Mouse (Mus musculus): ENCODE data around the gene Nt5c3b. TPM values are rescaled to one million over a fixed set of nuclear protein-coding genes. Genes with fewer than 3 reads are reported as not detected.

Nt5c3b gene
- total RNA-seq, 2 experiments from 2014 or later: 13.2 to 13.3 TPM

DNA sequence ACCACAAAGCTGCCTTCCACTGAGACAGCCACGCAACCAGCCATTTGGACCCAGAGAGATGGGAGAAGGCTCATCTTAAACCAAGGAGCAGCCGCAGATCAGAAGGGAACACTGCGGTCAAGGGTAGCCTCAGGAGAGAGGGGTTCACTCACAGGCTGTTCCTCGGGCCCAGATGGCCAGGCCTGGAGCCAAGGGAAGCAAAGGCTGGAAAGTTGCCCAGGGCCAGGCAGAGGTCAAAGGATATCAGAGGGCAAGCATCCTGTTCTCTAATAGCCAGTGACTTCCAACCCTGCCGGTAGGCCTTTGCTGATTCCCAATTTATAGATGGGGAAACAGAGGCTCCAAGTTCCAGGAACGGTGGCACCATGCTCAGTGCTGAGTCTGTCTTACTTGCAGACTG lies 53.0 kb downstream of the Nt5c3b start:
- DNase-seq: peak; percentile 75
- intact Hi-C loops (cut with DNase I; ENCODE audit: low total_unique reads): no loop called here

DNA sequence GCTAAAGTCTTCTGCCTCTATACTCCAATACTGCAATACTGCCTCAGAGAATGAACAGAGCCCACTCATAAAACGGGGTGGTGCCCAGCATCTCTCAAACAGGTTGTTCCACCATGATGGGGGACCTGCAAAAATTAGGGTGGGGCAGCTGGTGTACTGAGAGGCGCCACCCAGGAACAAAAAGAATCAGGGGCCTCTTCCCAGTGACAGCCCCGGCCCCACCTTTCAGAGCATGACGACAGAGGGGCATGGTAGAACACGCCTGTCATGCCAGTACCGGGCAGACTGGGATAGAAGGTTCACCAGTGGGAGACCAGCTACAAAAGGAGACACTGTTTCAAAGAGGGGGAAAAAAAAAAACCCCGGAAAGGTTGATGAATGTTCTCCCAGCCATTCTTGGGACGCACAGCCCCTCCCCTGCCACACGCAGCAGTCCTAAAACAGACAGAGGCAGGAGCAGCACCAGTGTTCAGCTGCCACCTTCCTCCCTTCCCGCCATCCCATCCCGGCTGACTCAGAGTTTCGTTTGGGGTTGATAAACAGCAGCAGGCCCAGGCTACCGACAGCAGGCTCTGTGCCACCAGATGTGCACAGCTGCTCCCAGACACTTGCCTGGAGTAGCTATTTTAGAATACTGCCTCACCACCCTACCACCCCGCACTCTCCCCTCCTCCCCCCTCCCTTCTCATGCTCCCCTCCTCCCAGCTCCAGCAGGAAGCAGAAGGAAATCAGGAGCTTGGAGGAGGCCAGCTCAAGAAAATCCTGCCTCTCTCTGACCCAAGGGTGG lies 53.8 kb downstream of the Nt5c3b start:
- intact Hi-C loops (cut with DNase I; ENCODE audit: low total_unique reads): no loop called here
- DNase-seq: peak; percentile 71

DNA sequence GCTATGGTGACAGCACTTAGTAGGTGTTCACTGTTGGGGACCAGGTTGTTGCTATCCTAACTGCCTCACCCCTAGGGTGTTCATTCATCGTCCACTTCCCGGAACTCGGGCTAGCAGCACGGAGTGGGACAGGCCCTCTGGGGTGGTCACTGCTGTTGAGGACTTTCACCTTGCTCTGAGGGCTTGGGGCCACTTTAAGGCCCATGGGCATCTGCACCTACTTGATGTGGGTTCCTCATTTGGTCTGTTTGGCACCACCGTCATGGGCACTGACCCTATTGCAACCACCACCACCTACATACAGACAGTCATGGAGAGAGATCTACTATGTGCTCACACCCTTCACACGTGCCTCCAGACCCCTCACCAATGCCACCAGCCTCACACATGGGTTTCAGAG lies 54.5 kb downstream of the Nt5c3b start:
- no peak for DNase-seq
- intact Hi-C loops (cut with DNase I; ENCODE audit: low total_unique reads): no loop called here

DNA sequence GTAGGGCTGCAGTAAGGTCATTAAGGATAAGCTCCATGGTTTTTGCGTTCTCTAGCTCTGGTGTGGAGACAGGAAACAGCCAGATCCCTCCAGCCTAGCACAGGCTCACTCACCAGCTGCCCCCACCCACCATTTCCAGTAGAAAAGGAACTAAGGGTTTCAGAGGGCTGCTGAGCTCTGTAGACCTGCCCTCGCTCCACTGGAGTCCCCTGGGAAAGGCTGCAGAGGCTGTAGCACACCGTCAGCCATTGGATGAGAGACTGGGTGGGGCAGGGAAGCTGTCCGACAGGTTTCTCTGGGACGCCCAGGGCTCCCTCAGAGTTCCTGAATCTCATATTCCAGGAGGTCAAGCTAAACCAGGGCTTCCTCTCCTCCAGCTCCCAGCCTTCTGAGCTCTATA lies 55.0 kb downstream of the Nt5c3b start:
- intact Hi-C loops (cut with DNase I; ENCODE audit: low total_unique reads): no loop called here
- DNase-seq: no peak

DNA sequence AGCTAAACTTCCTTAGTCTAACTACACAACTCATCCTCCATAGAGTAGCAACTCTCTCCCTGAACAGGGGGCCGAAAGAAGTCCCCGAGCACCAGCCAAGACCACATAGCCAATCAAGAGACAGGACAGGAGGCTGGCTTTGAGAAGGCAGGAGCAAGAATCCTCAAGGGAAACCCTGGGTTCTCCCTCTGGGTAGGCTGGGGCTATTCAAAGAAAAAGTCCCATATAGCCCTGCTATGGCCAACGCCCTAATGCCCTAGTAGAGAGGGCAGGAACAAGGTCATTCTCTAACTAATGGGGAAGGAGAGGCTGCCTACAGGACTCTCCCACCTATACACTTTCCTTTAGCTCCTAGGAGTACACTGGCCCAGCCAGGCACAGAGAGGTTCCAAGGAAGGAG lies 56.6 kb downstream of the Nt5c3b start:
- intact Hi-C loops (cut with DNase I; ENCODE audit: low total_unique reads): no loop called here
- DNase-seq: no peak

DNA sequence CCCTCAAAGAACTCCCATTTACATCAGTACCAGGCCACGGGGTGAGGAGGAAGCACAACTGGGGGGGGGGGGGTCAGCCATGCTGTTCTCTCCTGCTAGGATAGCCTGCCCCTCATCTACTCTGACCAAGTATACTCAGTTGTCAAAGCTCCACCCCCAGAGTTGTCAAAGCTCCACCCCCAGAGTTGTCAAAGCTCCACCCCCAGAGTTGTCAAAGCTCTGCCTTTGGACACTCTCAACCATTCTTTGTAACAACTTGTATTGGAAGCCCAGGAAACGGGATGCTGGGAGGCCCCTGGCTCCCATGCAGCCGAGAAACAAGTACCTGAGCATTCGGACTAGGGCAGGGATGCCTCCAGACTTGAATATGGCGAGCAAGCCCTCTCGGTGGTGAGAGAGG lies 58.9 kb downstream of the Nt5c3b start:
- no peak for DNase-seq
- intact Hi-C loops (cut with DNase I; ENCODE audit: low total_unique reads): no loop called here

DNA sequence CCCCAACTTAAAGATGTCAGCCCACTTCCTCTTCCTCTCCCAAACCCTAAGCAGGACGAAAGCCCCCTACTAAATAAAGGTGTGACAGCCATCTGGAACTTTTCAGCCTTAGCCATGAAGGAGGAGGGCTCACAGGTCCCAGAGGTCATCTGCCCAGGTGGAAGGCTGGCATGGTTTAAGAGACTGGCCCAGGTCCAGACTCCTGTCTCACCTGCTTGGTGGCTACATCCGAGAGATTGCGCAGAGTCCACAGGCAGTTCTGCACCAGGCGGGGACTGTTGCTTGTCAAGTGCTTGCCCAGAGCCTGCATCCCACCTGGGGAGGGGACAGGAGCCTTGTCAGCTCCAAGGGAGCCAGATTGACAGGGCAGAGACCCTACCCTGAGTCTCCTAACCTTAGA lies 62.3 kb downstream of the Nt5c3b start:
- intact Hi-C loops (cut with DNase I; ENCODE audit: low total_unique reads): no loop called here
- DNase-seq: no peak

DNA sequence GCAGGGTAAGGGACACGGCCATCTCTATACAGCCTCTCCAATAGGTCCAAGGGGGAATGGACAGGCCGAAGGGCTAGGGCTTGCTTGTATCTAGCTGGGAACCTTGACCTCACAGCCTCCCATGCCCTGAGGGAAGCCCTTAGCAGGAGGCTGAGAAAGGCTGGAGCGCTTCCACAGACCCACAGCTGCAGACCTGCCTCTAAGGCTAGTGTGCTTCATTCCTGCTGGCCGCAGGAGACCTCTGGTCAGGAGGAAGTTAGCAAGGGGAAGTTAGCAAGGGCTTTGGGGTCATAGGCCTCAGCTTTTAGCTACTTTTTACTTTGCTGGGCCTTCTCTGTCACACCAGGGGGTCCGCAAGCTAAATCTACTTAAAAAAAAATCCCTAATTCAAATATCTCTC lies 63.2 kb downstream of the Nt5c3b start:
- no peak for DNase-seq
- intact Hi-C loops (cut with DNase I; ENCODE audit: low total_unique reads): no loop called here

DNA sequence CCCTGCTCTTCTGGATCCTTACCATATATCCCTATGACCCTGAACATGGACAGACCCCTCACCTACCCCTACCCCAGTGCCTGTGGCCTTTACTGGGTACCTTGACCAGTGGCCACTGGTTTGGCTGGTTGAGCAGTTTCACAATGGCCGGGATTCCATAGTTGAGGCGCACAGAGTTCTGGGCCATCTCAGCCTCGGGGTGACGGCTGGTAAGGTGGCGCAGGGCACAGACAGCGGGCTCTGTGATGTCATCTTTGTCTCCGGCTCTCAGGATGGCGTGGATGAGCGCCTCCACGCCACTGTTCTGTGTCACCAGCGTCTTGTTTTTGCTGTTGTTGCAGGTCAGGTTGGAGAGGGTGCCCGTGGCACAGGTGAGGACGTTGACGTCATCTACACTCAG lies 63.6 kb downstream of the Nt5c3b start:
- intact Hi-C loops (cut with DNase I; ENCODE audit: low total_unique reads): no loop called here
- no peak for DNase-seq

DNA sequence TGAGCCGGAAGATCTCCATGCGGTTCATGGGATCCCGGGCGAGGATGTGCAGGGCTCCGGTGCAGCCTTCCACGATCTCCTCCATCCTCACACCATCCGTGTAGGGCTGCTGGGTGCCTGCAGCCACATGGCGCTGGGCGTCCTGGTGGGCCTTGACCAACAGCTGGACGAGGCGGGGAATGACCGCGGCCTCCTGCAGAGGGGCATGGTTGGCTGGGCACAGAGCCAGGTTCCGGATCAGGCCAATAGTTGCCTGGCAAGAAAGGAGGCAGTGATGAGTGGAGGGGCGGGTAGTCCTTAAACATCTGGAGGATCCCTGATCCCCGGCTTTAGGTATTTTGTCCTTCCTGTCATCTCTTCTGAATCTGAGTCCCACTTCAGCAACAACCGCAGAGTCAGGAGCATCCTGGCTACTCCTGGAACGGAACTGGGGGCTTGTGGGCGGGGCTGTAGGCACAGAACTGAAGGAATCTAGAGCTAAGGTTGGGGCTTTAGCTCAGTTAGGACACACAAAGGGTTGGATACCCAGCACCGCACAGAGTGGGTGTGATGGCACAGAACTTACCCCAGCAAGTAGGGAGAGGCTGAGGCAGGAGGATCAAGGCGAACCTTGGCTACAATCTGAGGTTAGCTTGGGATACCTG lies 64.7 kb downstream of the Nt5c3b start:
- intact Hi-C loops (cut with DNase I; ENCODE audit: low total_unique reads): no loop called here
- DNase-seq: no peak

DNA sequence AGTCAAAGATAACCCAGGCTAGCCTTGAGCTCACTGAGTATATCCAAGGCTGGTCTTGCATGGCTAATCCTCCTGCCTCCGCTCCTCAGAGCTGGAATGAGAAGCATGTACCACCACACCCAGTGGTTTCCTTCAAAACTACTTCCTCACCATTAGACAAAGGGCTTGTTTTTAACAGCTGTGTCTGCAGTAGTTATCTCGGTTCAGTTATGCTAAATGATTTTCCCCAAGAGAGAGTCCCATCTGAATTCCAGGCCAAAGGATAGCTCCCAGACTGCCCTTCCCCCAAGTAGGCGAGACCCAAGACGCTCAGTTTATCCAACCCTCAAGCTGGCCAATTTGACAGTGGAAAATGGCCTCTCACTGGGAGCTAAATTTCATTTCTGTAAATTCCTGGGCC lies 65.6 kb downstream of the Nt5c3b start:
- no peak for DNase-seq
- intact Hi-C loops (cut with DNase I; ENCODE audit: low total_unique reads): no loop called here

DNA sequence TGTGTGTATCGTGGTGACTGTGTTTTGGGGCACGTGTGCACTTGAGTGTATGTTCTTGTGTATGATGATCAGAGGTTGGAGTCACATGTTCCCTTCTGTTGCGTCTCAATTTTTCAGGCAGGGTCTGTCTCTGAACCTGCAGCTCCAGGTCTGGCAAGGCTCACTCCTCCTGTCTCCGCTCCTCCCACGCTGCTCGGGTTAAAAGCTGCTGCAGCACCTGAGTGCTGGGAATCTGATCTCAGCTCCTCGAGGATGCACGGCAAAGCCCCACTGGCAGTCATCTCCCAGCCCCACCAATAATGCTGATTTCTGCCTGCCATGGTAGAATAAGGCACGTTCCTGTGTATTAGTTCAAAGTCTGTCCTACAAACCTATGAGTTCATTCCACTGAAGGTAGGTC lies 66.5 kb downstream of the Nt5c3b start:
- DNase-seq: no peak
- intact Hi-C loops (cut with DNase I; ENCODE audit: low total_unique reads): no loop called here

Small RNA genes within 50 kb of the gene (microRNA-seq; reads per million reads assigned to microRNA genes)
- 0 reads per million in 2 experiments for gene Gm27374
- gene Mir7116: 0 reads per million in 2 experiments

Other genes starting within 250 kb of the Nt5c3b start
- gene Krt9, start 248.6 kb downstream of the Nt5c3b start, total RNA-seq (2021): not detected
- gene Krt14, start 234.3 kb downstream of the Nt5c3b start, total RNA-seq (2021): not detected
- gene Krt16, start 192.9 kb downstream of the Nt5c3b start, total RNA-seq (2021): not detected
- not detected for gene Krt17, start 180.8 kb downstream of the Nt5c3b start, total RNA-seq (2021)
- not detected for gene Krt42, start 171.9 kb downstream of the Nt5c3b start, total RNA-seq (2021)
- 100 to 1,000 TPM; 781 to 791 TPM for gene Eif1, start 121.9 kb downstream of the Nt5c3b start, total RNA-seq (2021)
- not detected for gene Gast, start 107.4 kb downstream of the Nt5c3b start, total RNA-seq (2021)
- under 1 TPM; 0.66 to 0.82 TPM for gene Hap1, start 85.7 kb downstream of the Nt5c3b start, total RNA-seq (2021)
- 10 to 100 TPM; 88.5 to 89.4 TPM for gene Jup, start 44.0 kb downstream of the Nt5c3b start, total RNA-seq (2021)
- gene P3h4, start 27.0 kb downstream of the Nt5c3b start, total RNA-seq (2021): 10 to 100 TPM; 10.9 to 12.0 TPM
- gene Fkbp10, start 26.1 kb downstream of the Nt5c3b start, total RNA-seq (2021): 10 to 100 TPM; 26.1 to 31.3 TPM
- gene Klhl10, start 109 bp upstream of the Nt5c3b start, total RNA-seq (2021): under 1 TPM; 0.33 to 0.43 TPM
- gene Klhl11, start 30.9 kb upstream of the Nt5c3b start, total RNA-seq (2021): 1 to 10 TPM; 6.5 to 6.9 TPM
- gene Acly, start 86.2 kb upstream of the Nt5c3b start, total RNA-seq (2021): 10 to 100 TPM; 16.4 to 19.9 TPM
- gene Ttc25, start 103.8 kb upstream of the Nt5c3b start, total RNA-seq (2021): under 1 TPM; 0.14 to 0.16 TPM
- 10 to 100 TPM; 10.7 to 32.2 TPM for gene Cnp, start 133.1 kb upstream of the Nt5c3b start, total RNA-seq (2021)
- gene Nkiras2, start 177.4 kb upstream of the Nt5c3b start, total RNA-seq (2021): 10 to 100 TPM; 21.2 to 23.4 TPM
- gene Dnajc7, start 178.4 kb upstream of the Nt5c3b start, total RNA-seq (2021): 100 to 1,000 TPM; 143 to 179 TPM